Mouse (Mus musculus) liver, postnatal 0 days (tissue): Measurements from ENCODE around the gene Prkcsh.

Experiments
- CTCF ChIP-seq: sonication (generic); IDR thresholded peaks from 2 replicates; pipeline ENCODE4 v1.5.1; 2016; ENCODE audit warnings: antibody characterized with exemption, low read depth
- EP300 ChIP-seq: IDR thresholded peaks from 2 replicates; pipeline ENCODE4 v1.6.1; 2016; ENCODE audit warnings: antibody characterized with exemption, low read depth, mild to moderate bottlenecking

DNA sequence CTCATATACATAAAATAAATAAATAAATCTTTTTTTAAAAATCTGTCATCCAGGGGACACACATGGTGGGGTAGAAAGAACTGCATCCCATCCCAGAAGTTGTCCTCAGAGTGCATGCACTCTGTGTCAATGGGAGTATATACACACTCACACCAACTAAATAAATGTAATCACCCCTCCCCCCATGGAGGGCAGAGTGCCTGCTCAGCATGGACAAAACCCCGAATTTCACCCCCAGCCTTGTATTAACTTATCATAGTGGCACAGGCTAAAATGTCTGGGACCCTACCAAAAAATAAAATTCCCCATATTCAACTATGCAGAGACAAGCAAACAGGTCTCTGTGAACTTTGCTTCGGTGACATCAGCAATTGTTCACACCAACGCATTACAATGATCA lies 48.0 kb upstream of the Prkcsh start:
- TF ChIP-seq CTCF (no peak), EP300 (no peak)
